Mouse (Mus musculus) heart, postnatal 0 days (tissue): ENCODE results near the gene Cers6.

ENCODE experiments used
- CTCF ChIP-seq: IDR thresholded peaks from 2 replicates; pipeline ENCODE4 v1.5.1; 2016; ENCODE audit warnings: antibody characterized with exemption, control low read depth, low read depth
- EP300 ChIP-seq: IDR thresholded peaks from 2 replicates; pipeline ENCODE4 v1.6.1; 2016; ENCODE audit warnings: antibody characterized with exemption, low read depth

GRCm38 (mm10) chr2:69103526-69103925 is 242.3 kb downstream of the Cers6 start:
- TF ChIP-seq CTCF (no peak), EP300 (no peak)
